Mouse (Mus musculus) midbrain, postnatal 0 days (tissue): ENCODE results near the gene Gkn2. TPM values are rescaled to one million over a fixed set of nuclear protein-coding genes. Genes with fewer than 3 reads are reported as not detected.

Source experiments
- ATAC-seq: fragments of 200-750 bp; cut with Nextera tagmentation; 2 replicates; pipeline ENCODE4 v1.8.0; 2017; ENCODE audit warnings: moderate number of reproducible peaks, mild to moderate bottlenecking, moderate TSS enrichment, moderate library complexity; ENCODE audit not compliant: low FRiP score
- DNase-seq: peaks from one replicate; pipeline ENCODE4 v3.0.0-alpha.2; 2015; ENCODE audit warnings: low spot score
- H3K27ac ChIP-seq: fragments of 300-500 bp; sonication (generic); 2 replicates; pipeline ENCODE4 v1.5.1; 2014; ENCODE audit warnings: low read depth, mild to moderate bottlenecking, low read length, mixed read lengths
- H3K27me3 ChIP-seq: fragments of 300-500 bp; sonication (generic); 2 replicates; pipeline ENCODE4 v1.6.1; 2014; ENCODE audit warnings: low read length, control low read depth, mixed read lengths; ENCODE audit not compliant: insufficient read depth
- H3K36me3 ChIP-seq: fragments of 300-500 bp; sonication (generic); 2 replicates; pipeline ENCODE4 v1.6.1; 2014; ENCODE audit warnings: low read length, control low read depth, mixed read lengths; ENCODE audit not compliant: insufficient read depth
- H3K4me1 ChIP-seq: fragments of 300-500 bp; sonication (generic); 2 replicates; pipeline ENCODE4 v1.6.1; 2014; ENCODE audit warnings: mild to moderate bottlenecking, control low read depth, antibody characterized with exemption, low read length, mixed read lengths; ENCODE audit not compliant: insufficient read depth
- H3K4me2 ChIP-seq: fragments of 300-500 bp; sonication (generic); 2 replicates; pipeline ENCODE4 v1.6.1; 2014; ENCODE audit warnings: low read depth, mild to moderate bottlenecking, low read length, mixed read lengths; ENCODE audit not compliant: poor library complexity, severe bottlenecking
- H3K4me3 ChIP-seq: fragments of 300-500 bp; sonication (generic); 2 replicates; pipeline ENCODE4 v1.5.1; 2014; ENCODE audit warnings: low read depth, mild to moderate bottlenecking, low read length, moderate library complexity
- H3K9ac ChIP-seq: fragments of 300-500 bp; sonication (generic); replicated peaks from 2 replicates; pipeline ENCODE4 v1.6.1; 2014; ENCODE audit warnings: mild to moderate bottlenecking, low read length, moderate library complexity, mixed read lengths; ENCODE audit not compliant: poor library complexity, severe bottlenecking
- H3K9me3 ChIP-seq: fragments of 300-500 bp; sonication (generic); 2 replicates; pipeline ENCODE4 v1.6.1; 2016; ENCODE audit warnings: low read length, control low read depth
- CTCF ChIP-seq: IDR thresholded peaks from 2 replicates; pipeline ENCODE4 v1.5.1; 2016; ENCODE audit warnings: antibody characterized with exemption, mild to moderate bottlenecking
- WGBS: fragments of 180-500 bp; shearing (Covaris S2); extraction: QIAGEN DNeasy Blood & Tissue Kit; methylation state at CpG from one replicate; pipeline ENCODE4 v1.1.7; 2014; 5-methylcytosine and 5-hydroxymethylcytosine counted together
- polyA plus RNA-seq: library from polyadenylated mRNA; unstranded; fragments of >200 nt; fragmentation: Nextera tagmentation; extraction: Ambion mirVana; gene quantifications from 2 replicates; pipeline ENCODE4 v1.2.1, GENCODE M21; 2015
- total RNA-seq: library from RNA; depleted of rRNA; stranded (reverse); fragments of >200 nt; gene quantifications from 2 replicates; pipeline ENCODE4 v1.2.3, GENCODE M21; 2014; rRNA removed

The Gkn2 gene
- total RNA-seq (not detected in 2 replicates), polyA plus RNA-seq (not detected in 2 replicates)

DNA sequence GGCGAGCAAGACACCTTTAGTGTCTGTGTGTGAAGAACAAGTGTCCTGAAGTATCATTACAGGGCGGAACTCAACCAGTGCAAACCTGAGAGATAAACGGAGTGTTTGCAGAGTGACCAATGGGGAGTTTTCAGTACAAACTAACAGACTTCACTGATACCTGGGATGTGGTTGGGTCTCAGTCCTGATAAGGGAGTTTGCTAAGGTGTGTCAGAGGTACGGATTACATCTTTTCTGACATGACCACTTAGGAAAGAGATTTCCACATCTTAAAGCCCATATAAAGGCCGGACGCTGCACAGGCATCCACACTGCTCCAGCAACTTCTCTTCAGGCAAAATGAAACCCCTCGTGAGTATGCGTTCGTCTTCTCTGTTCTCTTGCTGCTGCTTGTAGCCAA, at the start of gene Gkn2:
Gene Gkn2 (plus strand): TSS at position 301 of the 400 bp plus-strand sequence.
- H3K4me1 ChIP-seq, result no peaks in the 10 kb centered on the region
- 90% methylated on average over 9 of the region's 9 CpGs for WGBS
- H3K4me2 ChIP-seq, result no peak within 1 kb of the TSS
- no peaks in the 10 kb centered on the region for H3K27me3 ChIP-seq
- no peak within 1 kb of the TSS for H3K4me3 ChIP-seq
- no peak for ATAC-seq
- no peak for TF ChIP-seq CTCF
- no peak within 1 kb of the TSS for H3K27ac ChIP-seq
- H3K9ac ChIP-seq, result no peak within 1 kb of the TSS
- DNase-seq, result no peak
- H3K9me3 ChIP-seq, result no peaks in the 10 kb centered on the region
- no peaks in the 10 kb centered on the region for H3K36me3 ChIP-seq

DNA sequence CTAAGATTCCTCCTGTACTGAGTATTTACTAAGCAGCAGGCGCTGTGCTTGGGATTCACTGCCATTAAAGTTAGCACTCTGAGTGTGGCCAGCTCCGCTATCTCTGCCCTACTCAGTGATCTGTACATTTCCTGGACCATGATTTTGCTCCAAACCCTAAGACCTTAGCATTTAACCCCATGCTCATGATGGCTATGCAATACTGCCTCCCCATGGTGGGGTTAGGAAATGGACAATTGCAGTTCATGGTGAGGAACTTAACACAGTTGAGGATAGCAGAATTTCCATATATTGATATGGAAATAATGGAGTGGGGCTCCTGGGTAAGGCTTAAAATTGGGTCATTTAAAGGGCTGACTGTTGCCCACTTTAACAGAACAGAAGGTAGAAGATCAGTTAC, 49.8 kb upstream of the Gkn2 start:
- no peaks in the 10 kb centered on the region for H3K9me3 ChIP-seq
- WGBS, result 98% methylated on average over 2 of the region's 2 CpGs
- H3K36me3 ChIP-seq, result no peaks in the 10 kb centered on the region
- H3K4me1 ChIP-seq, result no peaks in the 10 kb centered on the region
- H3K4me2 ChIP-seq, result no peak overlapping the region
- H3K27ac ChIP-seq, result no peak overlapping the region
- no peak overlapping the region for H3K9ac ChIP-seq
- H3K27me3 ChIP-seq, result no peaks in the 10 kb centered on the region
- no peak for ATAC-seq
- peak; percentile 65 for TF ChIP-seq CTCF
- H3K4me3 ChIP-seq, result no peak overlapping the region
- no peak for DNase-seq

DNA sequence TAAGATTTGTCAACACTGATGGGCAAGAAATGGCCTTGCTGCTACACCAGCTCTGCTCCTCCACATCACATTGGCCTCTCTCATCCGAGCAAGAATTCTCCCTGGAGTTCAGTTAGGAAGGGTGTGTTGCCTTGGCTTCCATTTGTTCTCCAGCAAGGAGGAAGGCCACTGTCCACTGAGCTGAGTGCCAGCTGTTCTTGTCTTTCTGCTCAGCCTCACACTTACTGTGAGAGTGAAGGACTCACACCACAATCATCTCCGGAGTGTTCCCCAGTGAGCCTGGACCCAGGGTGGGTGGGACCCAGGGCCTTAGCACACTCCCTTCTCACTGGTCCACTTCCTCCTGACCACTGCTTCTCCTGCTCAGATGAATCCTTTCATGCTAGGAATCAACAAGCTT, 46.2 kb upstream of the Gkn2 start:
- TF ChIP-seq CTCF, result no peak
- no peaks in the 10 kb centered on the region for H3K36me3 ChIP-seq
- ATAC-seq (no peak), DNase-seq (no peak)
- H3K27me3 ChIP-seq, result no peaks in the 10 kb centered on the region
- no peak overlapping the region for H3K27ac ChIP-seq
- WGBS, result 98% methylated on average over 2 of the region's 2 CpGs
- H3K4me1 ChIP-seq, result no peaks in the 10 kb centered on the region
- no peak overlapping the region for H3K4me2 ChIP-seq
- H3K9ac ChIP-seq, result no peak overlapping the region
- H3K4me3 ChIP-seq, result no peak overlapping the region
- H3K9me3 ChIP-seq, result no peaks in the 10 kb centered on the region

DNA sequence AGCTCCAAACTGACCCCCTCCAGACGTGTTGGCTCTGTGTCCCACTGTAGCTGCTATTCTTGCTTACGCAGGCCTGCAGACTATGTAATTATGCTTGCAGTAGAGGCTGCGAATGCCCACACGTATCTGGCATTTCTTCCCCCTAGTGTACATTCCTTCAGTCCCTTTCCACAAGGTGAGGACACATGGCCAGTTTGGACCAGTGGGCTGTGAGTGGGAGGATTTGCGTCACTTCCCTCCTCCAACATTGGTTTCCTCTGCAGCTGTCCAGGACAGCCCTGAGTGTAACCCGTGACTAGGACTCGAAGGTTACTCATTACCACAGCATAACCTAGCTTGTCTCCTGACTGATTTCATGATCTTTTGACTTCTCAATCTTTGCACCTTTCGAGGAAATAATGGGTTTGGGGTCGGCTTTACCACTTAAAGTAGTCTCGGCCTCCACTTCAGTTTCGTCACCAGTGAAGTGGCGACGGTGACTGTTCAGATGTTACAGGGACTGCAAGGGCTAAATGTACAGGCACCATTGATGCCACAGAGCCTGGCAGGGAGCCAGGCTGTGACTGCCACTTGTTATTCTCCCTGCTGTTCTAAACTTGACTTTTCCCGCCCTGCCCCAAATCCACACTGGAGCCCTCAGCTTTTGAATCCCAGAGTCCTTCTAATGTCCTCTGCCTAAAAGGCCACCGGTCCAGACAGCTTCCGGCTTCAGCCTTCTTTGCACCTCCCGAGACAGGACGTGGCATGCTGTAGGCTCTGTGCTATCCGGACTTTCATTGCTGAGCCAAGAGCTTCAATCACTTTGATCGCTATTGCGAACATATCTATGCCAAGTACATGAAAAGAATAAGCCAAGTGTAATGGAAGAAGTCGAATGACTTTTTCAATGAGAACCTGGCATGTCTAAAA, 44.6 kb upstream of the Gkn2 start:
- ATAC-seq (no peak), DNase-seq (peak; percentile 53)
- no peak overlapping the region for H3K4me3 ChIP-seq

DNA sequence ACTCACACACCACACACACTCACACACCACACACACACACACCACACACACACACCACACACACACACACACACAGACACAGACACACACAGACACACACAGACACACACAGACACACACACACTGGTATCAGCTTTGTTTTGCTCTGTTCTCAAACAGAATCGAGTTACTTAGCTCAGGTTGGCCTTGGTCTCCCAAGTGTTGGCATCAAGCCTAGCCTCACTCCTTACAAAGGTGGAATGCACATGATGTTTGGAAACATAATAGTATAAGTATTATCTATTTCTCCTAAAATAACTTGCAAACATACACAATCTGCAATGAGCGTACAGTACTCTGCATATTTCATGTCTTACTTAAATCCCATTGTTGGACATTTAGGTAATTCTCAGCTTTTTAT, 40.8 kb upstream of the Gkn2 start:
- peak overlapping the region; percentile 92; the same call in 1 of the 2 replicates for H3K4me2 ChIP-seq
- ATAC-seq, result no peak
- H3K4me1 ChIP-seq, result 0 out of 2 replicates have a peak, but pooled peaks cover 3% of the 10 kb centered on the region
- no peaks in the 10 kb centered on the region for H3K36me3 ChIP-seq
- H3K27ac ChIP-seq, result no peak overlapping the region
- WGBS, result 77% methylated on average over 2 of the region's 2 CpGs
- no peaks in the 10 kb centered on the region for H3K9me3 ChIP-seq
- TF ChIP-seq CTCF, result no peak
- no peak overlapping the region for H3K4me3 ChIP-seq
- no peak overlapping the region for H3K9ac ChIP-seq
- DNase-seq, result no peak
- no peaks in the 10 kb centered on the region for H3K27me3 ChIP-seq

More for the DNA sequence above, 44.6 kb upstream of the Gkn2 start:
- Histone ChIP-seq H3K36me3 (no peaks in the 10 kb centered on the region), H3K27me3 (no peaks in the 10 kb centered on the region), H3K27ac (no peak overlapping the region), H3K9ac (no peak overlapping the region), H3K4me1 (no peaks in the 10 kb centered on the region), H3K9me3 (no peaks in the 10 kb centered on the region), H3K4me2 (no peak overlapping the region)
- WGBS, result 76% methylated on average over 22 of the region's 22 CpGs
- TF ChIP-seq CTCF, result no peak

DNA sequence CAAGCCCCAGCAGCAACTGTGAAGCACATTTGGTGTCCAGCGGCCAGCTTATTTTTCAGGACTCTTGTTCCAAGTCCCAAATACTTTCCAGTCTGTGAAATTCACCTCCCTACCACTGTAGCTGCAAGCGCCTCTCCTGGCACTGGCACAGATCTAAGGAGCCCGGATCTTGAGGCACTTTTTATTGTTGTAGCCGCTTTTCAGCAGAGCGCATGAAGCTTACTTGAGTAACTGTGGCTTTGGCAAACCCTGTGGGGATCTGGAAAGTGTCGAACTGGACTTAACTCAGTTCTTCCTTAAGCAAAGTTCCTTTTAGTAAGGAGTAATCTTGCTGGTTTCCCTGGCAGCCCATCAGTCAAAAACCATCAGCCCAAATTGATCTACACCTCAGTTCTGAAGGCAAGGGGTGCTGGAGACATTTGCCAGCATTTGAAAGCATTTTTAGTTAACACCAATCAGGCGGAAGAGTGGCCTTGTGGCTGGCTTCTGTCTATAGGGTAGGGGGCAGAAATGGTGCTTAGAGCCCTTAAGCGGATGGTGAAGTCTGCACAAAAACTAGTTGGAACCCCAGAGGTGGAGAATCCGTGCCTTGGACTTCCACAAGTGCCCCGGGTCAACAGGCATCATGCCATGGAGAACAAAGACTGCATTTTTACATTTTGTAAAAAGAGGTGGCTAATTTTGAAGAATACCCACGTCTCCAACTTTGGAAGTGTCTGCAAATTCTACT, 38.6 kb upstream of the Gkn2 start:
- Histone ChIP-seq H3K27ac (peak overlapping the region; percentile 71; the same call in 1 of the 2 replicates), H3K9ac (peak overlapping the region; percentile 74), H3K4me1 (0 out of 2 replicates have a peak, but pooled peaks cover 3% of the 10 kb centered on the region), H3K9me3 (no peaks in the 10 kb centered on the region), H3K36me3 (no peaks in the 10 kb centered on the region), H3K27me3 (no peaks in the 10 kb centered on the region), H3K4me3 (peak overlapping the region; percentile 70), H3K4me2 (peak overlapping the region; percentile 92)
- peak; percentile 41 for TF ChIP-seq CTCF
- ATAC-seq (no peak), DNase-seq (peak; percentile 87)
- 7% methylated on average over 11 of the region's 11 CpGs for WGBS
